Mouse (Mus musculus): ENCODE data around the gene Pla2g2f.

- TF ChIP-seq CTCF (IDR thresholded peaks at IDR 0.05; ENCODE audit: low read depth) (no peak), EP300 (IDR thresholded peaks at IDR 0.05; ENCODE audit: low read depth) (no peak)
Observed at GRCm38 (mm10) chr4:138801631-138802030, 44.2 kb upstream of the Pla2g2f start.
